Mouse (Mus musculus) erythroblast, embryonic 14.5 days (primary cell): ENCODE measurements around the gene Eif4h. TPM values are rescaled to one million over a fixed set of nuclear protein-coding genes. Genes with fewer than 3 reads are reported as not detected.

Experiments
- H3K27me3 ChIP-seq: 2 replicates; pipeline ENCODE4 v1.6.1; 2012; ENCODE audit warnings: inconsistent platforms; ENCODE audit not compliant: control insufficient read depth
- H3K36me3 ChIP-seq: 2 replicates; pipeline ENCODE4 v1.6.1; 2012; ENCODE audit warnings: mild to moderate bottlenecking, inconsistent platforms; ENCODE audit not compliant: control insufficient read depth
- H3K4me1 ChIP-seq: 2 replicates; pipeline ENCODE4 v1.6.1; 2012; ENCODE audit warnings: inconsistent platforms; ENCODE audit not compliant: control insufficient read depth
- H3K4me3 ChIP-seq: replicated peaks from 2 replicates; pipeline ENCODE3; 2012; ENCODE audit warnings: moderate library complexity, mild to moderate bottlenecking, inconsistent platforms
- H3K9me3 ChIP-seq: 2 replicates; pipeline ENCODE4 v1.6.1; 2012; ENCODE audit warnings: low read length, inconsistent platforms, mixed read lengths; ENCODE audit not compliant: control insufficient read depth
- GATA1 ChIP-seq: IDR thresholded peaks from 2 replicates; pipeline ENCODE4 v1.6.1; 2012; ENCODE audit warnings: low read length, inconsistent platforms, mixed read lengths
- TAL1 ChIP-seq: IDR thresholded peaks from 3 replicates; pipeline ENCODE4 v1.6.1; 2012; ENCODE audit warnings: low read length, inconsistent platforms, mixed read lengths
- polyA plus RNA-seq: library from polyadenylated mRNA; stranded (reverse); fragments of >175 nt; gene quantifications from 2 replicates; pipeline ENCODE4 v1.2.3, GENCODE M21; 2012

The Eif4h gene
- polyA plus RNA-seq, 1 experiment = 18.7 TPM

- Histone ChIP-seq H3K4me1 (peaks cover 9% of the 10 kb centered on the region), H3K9me3 (no peaks in the 10 kb centered on the region), H3K27me3 (no peaks in the 10 kb centered on the region), H3K4me3 (no peak overlapping the region), H3K36me3 (peaks cover 59% of the 10 kb centered on the region)
- TF ChIP-seq TAL1 (no peak), GATA1 (no peak)
Measured at GRCm38 (mm10) chr5:134615780-134616179, 23.5 kb downstream of the Eif4h start.

GRCm38 (mm10) chr5:134615380-134615779, 23.9 kb downstream of the Eif4h start:
- TF ChIP-seq GATA1 (no peak), TAL1 (no peak)
- Histone ChIP-seq H3K4me1 (peaks cover 9% of the 10 kb centered on the region), H3K4me3 (no peak overlapping the region), H3K27me3 (no peaks in the 10 kb centered on the region), H3K9me3 (no peaks in the 10 kb centered on the region), H3K36me3 (peaks cover 55% of the 10 kb centered on the region)

GRCm38 (mm10) chr5:134614802-134615201, 24.5 kb downstream of the Eif4h start, which contains the start of gene Lat2:
Lat2 (minus strand) TSS chr5:134615025.
- Histone ChIP-seq H3K4me1 (peaks cover 9% of the 10 kb centered on the region), H3K4me3 (no peak within 1 kb of the TSS), H3K27me3 (no peaks in the 10 kb centered on the region), H3K36me3 (peaks cover 49% of the 10 kb centered on the region), H3K9me3 (no peaks in the 10 kb centered on the region)
- TF ChIP-seq GATA1 = no peak
- no peak for TF ChIP-seq TAL1

GRCm38 (mm10) chr5:134614296-134614695, 25.0 kb downstream of the Eif4h start:
- H3K4me1 ChIP-seq = peaks cover 9% of the 10 kb centered on the region
- no peaks in the 10 kb centered on the region for H3K9me3 ChIP-seq
- TF ChIP-seq TAL1 (no peak), GATA1 (no peak)
- no peak overlapping the region for H3K4me3 ChIP-seq
- H3K36me3 ChIP-seq = peaks cover 44% of the 10 kb centered on the region
- H3K27me3 ChIP-seq = no peaks in the 10 kb centered on the region

GRCm38 (mm10) chr5:134613727-134614126, 25.6 kb downstream of the Eif4h start:
- no peak for TF ChIP-seq TAL1
- no peak for TF ChIP-seq GATA1
- Histone ChIP-seq H3K27me3 (no peaks in the 10 kb centered on the region), H3K36me3 (peaks cover 38% of the 10 kb centered on the region), H3K4me1 (peaks cover 9% of the 10 kb centered on the region), H3K9me3 (no peaks in the 10 kb centered on the region), H3K4me3 (no peak overlapping the region)

- Histone ChIP-seq H3K27me3 (no peaks in the 10 kb centered on the region), H3K4me1 (peaks cover 7% of the 10 kb centered on the region), H3K36me3 (peaks cover 21% of the 10 kb centered on the region), H3K4me3 (no peak overlapping the region), H3K9me3 (no peaks in the 10 kb centered on the region)
- no peak for TF ChIP-seq TAL1
- TF ChIP-seq GATA1 = no peak
Measured at GRCm38 (mm10) chr5:134611810-134612521, 27.3 kb downstream of the Eif4h start.

GRCm38 (mm10) chr5:134609916-134610643, 29.2 kb downstream of the Eif4h start:
- Histone ChIP-seq H3K9me3 (no peaks in the 10 kb centered on the region), H3K4me1 (peaks cover 3% of the 10 kb centered on the region; the same call in 1 of the 2 replicates), H3K36me3 (peaks cover 7% of the 10 kb centered on the region), H3K27me3 (no peaks in the 10 kb centered on the region), H3K4me3 (no peak overlapping the region)
- TF ChIP-seq GATA1 (no peak), TAL1 (no peak)

GRCm38 (mm10) chr5:134607121-134607520, 32.2 kb downstream of the Eif4h start:
- no peak overlapping the region for H3K4me3 ChIP-seq
- TF ChIP-seq TAL1 = no peak
- no peak for TF ChIP-seq GATA1

GRCm38 (mm10) chr5:134606314-134606713, 33.0 kb downstream of the Eif4h start:
- H3K4me1 ChIP-seq = peaks cover 2% of the 10 kb centered on the region; the same call in 1 of the 2 replicates

More at GRCm38 (mm10) chr5:134607121-134607520, 32.2 kb downstream of the Eif4h start:
- peaks cover 2% of the 10 kb centered on the region; the same call in 1 of the 2 replicates for H3K4me1 ChIP-seq
- H3K9me3 ChIP-seq = no peaks in the 10 kb centered on the region
- no peaks in the 10 kb centered on the region for H3K27me3 ChIP-seq
- no peaks in the 10 kb centered on the region for H3K36me3 ChIP-seq

More at GRCm38 (mm10) chr5:134606314-134606713, 33.0 kb downstream of the Eif4h start:
- H3K9me3 ChIP-seq = no peaks in the 10 kb centered on the region
- TF ChIP-seq GATA1 = no peak
- H3K27me3 ChIP-seq = no peaks in the 10 kb centered on the region
- H3K4me3 ChIP-seq = no peak overlapping the region
- no peaks in the 10 kb centered on the region for H3K36me3 ChIP-seq
